Mouse (Mus musculus): ENCODE data around the gene Sgms1. TPM values are rescaled to one million over a fixed set of nuclear protein-coding genes. Genes with fewer than 3 reads are reported as not detected.

Sgms1 gene
- total RNA-seq, 2 experiments from 2014 or later = 23.4 to 27.2 TPM

DNA sequence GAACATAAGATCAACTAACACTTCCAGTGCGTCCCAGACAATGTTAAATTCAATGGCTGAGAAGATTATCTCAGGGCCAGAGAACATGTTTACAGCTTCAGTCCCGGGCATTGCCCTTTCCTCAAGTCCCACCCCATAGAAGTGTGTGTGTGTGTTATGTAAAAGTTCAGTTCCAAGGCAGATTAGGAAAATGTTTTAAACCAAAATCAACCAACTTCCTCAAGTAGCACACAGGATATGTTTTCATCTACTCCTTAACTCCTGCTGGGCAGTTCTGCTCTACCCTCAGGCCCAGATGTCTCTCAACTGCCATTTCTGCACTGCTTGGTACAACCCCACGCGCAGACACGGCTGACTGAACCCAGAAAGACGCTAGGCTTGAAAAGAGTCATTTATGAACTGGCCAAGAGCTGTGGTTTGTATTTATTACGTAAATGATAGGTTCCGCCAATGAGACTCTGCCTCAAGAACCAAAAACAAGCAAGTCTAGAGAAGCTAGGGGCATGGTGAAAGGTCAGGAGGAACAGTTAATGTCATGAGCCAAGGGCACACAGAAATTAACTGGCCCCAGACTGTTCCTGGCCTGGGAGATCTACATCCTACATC lies 134.7 kb downstream of the Sgms1 start:
- intact Hi-C loops (cut with DNase I) = no loop called here
- DNase-seq = no peak

DNA sequence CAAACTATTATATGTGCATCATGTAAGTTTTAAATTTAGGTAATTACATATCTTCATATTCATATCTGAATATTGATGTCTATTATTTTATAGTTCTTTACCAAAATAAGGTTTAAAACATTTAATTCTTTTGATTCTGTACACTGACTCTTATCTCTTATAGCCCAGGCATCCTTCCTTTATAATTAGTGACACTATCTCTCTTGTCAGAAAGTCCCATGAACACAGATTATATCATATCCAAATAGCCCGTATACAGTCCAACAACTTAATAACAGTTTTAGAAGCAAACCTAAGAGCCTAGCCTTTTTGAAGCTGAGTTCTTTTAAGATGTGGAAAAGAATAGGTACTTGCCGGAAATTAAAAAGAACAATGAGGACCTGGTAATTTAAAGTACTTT lies 135.3 kb downstream of the Sgms1 start:
- intact Hi-C loops (cut with DNase I) = no loop called here
- DNase-seq = no peak

DNA sequence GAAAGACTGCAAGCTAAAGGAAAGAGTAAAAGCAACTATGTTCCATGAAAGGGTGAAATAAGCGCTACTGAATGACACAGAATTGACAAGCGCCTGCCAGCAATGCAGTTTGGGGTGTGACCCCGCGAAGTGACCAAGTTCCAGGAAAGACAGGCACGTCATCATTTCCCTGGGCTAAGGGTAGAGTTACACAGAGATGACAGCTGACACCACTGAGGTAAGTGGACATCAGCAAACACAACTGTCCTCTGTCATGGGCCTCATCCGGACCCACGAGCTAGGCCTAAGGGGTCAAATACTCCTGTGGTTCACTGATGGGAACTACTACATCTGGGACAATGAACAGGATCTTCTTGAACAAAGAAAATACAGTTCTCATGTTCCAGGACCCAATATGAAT lies 136.5 kb downstream of the Sgms1 start:
- intact Hi-C loops (cut with DNase I) = no loop called here
- DNase-seq = no peak

- intact Hi-C loops (cut with DNase I) = no loop called here
- no peak for DNase-seq
These were observed 137.1 kb downstream of the Sgms1 start for GRCm38 (mm10) chr19:32252451-32252850.

DNA sequence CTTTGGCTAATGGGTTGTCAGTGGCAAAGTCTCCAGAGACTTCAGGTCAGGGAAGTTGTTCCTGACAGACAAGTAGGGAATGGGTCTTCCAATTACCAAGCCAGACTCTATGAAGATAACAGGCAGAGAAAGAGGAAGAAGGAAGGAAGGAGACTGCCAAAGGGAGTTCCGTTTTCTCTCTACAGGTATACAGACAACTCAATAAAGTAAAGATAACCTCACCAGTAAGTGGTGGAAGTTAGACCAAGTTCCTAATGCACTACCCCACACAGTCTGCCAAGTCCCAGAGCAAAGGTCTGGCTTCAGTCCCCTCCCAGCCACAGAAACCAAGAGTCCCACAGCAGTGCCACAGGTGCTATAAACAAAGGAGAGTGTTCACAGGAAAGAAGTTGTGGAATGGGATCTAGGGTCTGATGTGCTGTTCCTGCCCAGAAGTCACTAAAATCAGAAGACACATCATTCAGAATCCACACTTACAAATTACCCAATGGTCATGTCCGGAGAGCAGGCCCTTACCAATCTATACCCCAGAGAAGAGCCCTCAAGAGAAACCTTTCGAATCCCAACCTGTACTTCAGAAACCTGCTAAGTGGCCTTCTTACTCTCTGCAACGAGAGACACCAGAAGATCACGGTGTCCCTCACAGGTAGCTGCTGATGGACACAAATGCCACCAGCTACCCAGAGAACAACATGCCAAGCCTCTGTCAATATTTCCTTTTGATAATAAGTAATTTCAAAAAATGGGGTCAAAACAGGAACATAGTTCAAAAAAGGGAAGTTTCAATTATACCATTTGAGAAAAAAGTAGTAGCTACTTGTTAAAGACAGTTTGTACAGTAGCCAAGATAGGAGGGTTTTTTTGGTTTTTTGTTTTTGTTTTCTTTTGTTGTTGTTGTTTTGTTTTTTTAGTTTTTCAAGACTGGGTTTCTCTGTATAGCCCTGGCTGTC lies 140.1 kb downstream of the Sgms1 start:
- intact Hi-C loops (cut with DNase I) = no loop called here
- DNase-seq = no peak

DNA sequence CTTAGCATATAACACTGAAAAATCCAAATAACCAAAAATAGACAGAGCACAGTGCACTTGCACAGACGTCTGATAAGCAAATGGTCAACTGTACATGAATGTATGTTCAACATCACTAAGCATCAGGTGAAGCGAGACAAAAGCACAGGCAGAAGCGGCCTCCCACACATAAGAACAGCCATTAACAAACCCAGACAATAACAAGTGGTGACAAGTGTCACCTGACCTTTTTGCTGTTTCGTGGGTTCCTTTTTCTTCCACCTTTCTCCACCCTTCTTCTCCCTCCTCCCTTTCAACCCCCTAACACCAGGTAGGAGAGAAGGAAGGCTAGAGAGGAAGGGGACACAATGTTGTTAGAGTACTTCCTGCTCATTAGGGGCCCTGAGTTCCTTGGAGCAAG lies 144.6 kb downstream of the Sgms1 start:
- no peak for DNase-seq
- intact Hi-C loops (cut with DNase I) = no loop called here

DNA sequence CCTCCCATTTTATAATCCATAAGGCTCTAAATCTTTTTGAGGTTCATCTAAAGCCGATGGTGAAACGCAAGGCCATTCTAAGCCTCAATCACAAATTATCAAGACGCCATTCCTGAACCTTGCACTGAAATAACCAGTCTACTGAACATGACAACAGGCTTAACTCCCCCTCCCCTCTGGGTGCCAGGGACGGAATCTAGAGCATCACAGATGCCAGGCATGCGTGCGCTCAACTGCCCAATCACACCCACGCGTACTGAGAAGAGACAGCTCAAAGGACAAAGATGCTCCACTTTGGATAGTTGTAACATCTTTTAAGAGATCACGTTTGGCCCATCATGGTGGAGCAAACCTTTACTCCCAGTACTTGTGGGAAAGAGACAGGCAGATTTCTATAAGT lies 146.3 kb downstream of the Sgms1 start:
- intact Hi-C loops (cut with DNase I) = no loop called here
- peak; percentile 27 for DNase-seq

GRCm38 (mm10) chr19:32242153-32242552 lies 147.4 kb downstream of the Sgms1 start:
- no peak for DNase-seq
- intact Hi-C loops (cut with DNase I) = no loop called here

GRCm38 (mm10) chr19:32240417-32240990 lies 149.0 kb downstream of the Sgms1 start:
- intact Hi-C loops (cut with DNase I) = no loop called here
- no peak for DNase-seq

GRCm38 (mm10) chr19:32239925-32240324 lies 149.6 kb downstream of the Sgms1 start:
- intact Hi-C loops (cut with DNase I) = no loop called here

GRCm38 (mm10) chr19:32239459-32239792 lies 150.1 kb downstream of the Sgms1 start:
- DNase-seq = no peak
- intact Hi-C loops (cut with DNase I) = no loop called here

More at GRCm38 (mm10) chr19:32239925-32240324, 149.6 kb downstream of the Sgms1 start:
- DNase-seq = no peak

- intact Hi-C loops (cut with DNase I) = no loop called here
- DNase-seq = no peak
These were observed 150.6 kb downstream of the Sgms1 start for GRCm38 (mm10) chr19:32238722-32239458.

DNA sequence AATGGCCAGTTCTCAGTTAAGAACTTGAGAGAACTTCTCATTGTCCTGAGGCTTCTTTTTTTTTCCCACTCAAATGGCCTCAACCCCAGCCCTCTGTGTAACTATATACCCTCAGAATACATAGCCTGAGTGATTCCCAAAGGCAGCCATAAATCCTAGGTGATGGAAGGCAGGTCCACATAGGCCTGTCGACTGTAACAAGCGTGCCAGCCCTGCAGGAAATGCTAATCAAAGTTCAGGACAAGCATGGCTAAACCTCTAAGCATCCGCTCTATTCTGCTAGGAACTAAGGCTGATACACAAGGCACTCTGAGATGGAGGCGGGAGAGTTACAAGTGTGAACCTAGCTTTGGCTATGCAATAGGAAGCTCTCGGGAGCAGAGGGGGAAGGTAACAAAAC lies 151.8 kb downstream of the Sgms1 start:
- intact Hi-C loops (cut with DNase I) = no loop called here

GRCm38 (mm10) chr19:32237173-32237583 lies 152.3 kb downstream of the Sgms1 start:
- DNase-seq = no peak
- intact Hi-C loops (cut with DNase I) = no loop called here

More for the DNA sequence above, 151.8 kb downstream of the Sgms1 start:
- DNase-seq = no peak

DNA sequence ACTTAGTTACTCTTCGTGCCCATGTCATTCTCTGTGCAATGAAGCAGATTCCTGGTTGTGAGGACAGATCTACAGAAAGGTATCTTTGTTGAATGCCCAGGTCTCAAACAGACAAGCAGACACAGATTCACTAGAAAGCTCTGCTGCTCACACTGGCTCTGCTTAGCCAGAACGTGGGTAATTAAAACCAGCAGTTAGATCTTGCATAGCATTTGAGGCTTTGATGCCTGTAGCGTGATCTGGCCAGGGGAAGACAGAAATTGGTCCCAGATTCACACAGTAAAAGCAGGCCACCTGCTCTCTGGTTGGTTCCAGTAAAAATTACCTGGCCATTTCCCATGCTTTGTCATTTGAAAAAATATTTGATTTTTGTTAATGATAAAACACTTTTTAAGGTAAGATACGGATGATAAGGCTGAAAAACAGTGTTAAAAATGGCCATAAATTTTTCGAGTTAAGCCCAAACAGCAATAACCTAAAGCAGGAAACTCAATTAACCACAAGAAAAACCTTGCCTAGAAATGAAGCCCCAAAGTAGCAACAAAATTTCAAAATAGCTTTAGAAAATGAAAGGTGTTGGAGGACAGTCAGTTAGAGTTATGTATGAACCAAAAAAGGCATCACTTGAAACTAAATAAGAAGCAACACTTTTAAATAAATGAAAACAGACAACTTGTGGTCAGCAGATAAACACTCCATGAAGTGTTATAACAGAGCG lies 154.6 kb downstream of the Sgms1 start:
- DNase-seq = no peak
- intact Hi-C loops (cut with DNase I) = no loop called here

DNA sequence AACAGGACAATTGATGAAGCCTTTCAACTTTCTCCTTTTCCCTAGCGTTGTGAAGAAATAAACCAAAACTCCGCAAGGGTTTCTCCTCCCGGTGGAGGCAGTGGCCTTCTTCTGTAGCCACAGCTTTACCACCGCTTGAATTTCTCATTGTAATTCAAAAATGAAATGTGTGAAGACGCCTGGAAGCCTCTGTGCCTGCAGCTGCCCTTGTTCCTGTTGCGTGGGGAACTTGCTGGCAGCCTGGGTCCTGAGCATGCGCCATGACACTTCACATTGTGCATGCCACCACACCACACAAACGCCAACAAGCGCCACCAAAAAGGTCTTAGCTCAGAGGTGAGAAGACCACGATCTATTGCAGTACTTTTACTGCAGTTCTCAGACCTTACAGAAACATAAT lies 158.2 kb downstream of the Sgms1 start:
- intact Hi-C loops (cut with DNase I) = no loop called here
- no peak for DNase-seq

DNA sequence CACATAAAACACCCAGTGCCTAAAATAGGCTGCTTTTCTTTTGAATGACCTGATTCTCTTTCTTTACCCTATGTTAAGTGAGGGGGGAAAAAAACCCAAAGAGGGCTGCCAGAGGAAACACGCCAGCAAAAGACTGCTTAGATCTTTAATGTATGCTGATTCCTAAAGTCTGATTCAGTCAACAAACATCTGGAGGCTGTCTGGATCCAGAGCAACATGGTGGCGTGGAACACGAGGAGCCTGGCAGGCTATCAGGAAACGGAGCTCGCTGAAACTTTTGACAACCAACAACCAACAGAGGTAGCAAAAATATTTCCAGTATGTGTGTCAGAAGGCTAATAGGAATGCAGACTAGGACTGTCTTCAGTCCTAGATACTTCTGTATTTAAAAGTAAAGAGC lies 158.7 kb downstream of the Sgms1 start:
- intact Hi-C loops (cut with DNase I) = no loop called here
- DNase-seq = no peak

DNA sequence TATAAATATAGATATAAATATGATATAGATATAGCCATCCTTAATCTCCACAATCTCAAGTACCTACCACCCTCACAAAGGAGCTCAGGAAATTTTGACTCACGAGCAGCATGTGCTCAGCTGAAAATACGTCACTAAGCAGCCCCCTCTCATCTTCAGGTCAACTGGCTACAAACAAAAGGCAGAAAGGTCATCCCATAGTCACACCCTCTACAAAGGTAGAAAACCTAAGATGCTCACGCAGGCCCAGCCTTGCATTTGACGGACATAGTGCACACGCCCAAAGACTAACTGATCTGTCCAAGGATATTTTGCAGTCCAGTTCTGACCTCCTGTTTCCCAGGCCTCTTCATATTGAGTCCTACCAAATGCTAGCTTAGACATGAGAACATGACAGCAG lies 159.2 kb downstream of the Sgms1 start:
- DNase-seq = no peak
- intact Hi-C loops (cut with DNase I) = no loop called here

DNA sequence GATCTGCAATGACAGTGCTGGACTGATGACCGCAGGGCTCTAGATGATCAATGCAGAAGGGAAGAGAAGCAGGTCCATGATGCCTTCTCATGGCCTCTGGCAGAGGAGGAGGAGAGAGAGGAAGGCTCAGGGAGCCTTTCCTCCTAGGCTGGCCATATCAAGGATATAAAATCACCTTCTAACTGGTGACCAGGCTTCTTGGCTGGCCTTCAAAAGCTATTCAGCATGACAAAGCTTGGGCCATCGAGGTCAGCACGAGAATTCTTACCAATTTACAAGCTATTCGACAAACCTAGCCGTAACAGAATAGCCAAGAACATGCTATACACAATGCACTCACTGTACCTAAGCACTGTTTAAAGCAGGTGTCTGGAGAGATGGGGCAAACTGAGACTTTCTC lies 159.7 kb downstream of the Sgms1 start:
- DNase-seq = no peak
- intact Hi-C loops (cut with DNase I) = no loop called here

DNA sequence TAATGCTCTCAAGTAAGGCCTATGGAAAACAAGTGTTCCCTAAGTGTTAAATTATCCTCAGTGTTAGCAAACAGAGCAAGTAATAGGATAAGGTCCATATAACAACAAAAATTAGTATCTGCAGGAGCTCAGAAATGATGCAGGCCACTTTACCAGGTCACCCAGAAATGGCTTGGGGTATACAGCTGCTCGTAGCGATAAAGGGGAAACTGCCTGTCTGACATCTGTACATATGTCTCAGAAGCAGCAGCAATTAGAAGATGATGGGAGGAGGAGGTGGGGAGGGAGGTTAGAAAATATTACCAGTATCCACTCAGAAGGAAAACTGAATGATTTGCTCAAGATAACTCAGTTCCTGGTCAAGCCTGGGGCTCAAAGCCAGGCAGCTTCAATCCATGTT lies 162.3 kb downstream of the Sgms1 start:
- intact Hi-C loops (cut with DNase I) = no loop called here
- DNase-seq = no peak

- DNase-seq = no peak
- intact Hi-C loops (cut with DNase I) = no loop called here
These were observed 164.4 kb downstream of the Sgms1 start for GRCm38 (mm10) chr19:32225097-32225490.
